Mouse (Mus musculus) liver, embryonic 12.5 days (tissue): ENCODE results near the gene H2-DMb1. TPM values are rescaled to one million over a fixed set of nuclear protein-coding genes. Genes with fewer than 3 reads are reported as not detected.

ENCODE experiments used
- ATAC-seq: fragments of 200-750 bp; cut with Nextera tagmentation; 2 replicates; pipeline ENCODE4 v1.8.0; 2017; ENCODE audit warnings: moderate number of reproducible peaks, mild to moderate bottlenecking, moderate library complexity
- H3K27ac ChIP-seq: fragments of 300-500 bp; sonication (generic); 2 replicates; pipeline ENCODE4 v1.5.1; 2016; ENCODE audit warnings: mild to moderate bottlenecking
- H3K27me3 ChIP-seq: fragments of 300-500 bp; sonication (generic); replicated peaks from 2 replicates; pipeline ENCODE4 v1.6.1; 2016; ENCODE audit warnings: mild to moderate bottlenecking, moderate library complexity
- H3K36me3 ChIP-seq: fragments of 300-500 bp; sonication (generic); 2 replicates; pipeline ENCODE4 v1.6.1; 2016; ENCODE audit warnings: mild to moderate bottlenecking, moderate library complexity
- H3K4me1 ChIP-seq: fragments of 300-500 bp; sonication (generic); 2 replicates; pipeline ENCODE4 v1.6.1; 2016
- H3K4me2 ChIP-seq: fragments of 300-500 bp; sonication (generic); 2 replicates; pipeline ENCODE4 v1.6.1; 2016; ENCODE audit warnings: mild to moderate bottlenecking, moderate library complexity
- H3K4me3 ChIP-seq: fragments of 300-500 bp; sonication (generic); 2 replicates; pipeline ENCODE4 v1.5.1; 2016; ENCODE audit warnings: mild to moderate bottlenecking, moderate library complexity
- H3K9ac ChIP-seq: fragments of 300-500 bp; sonication (generic); 2 replicates; pipeline ENCODE4 v1.6.1; 2016; ENCODE audit warnings: mild to moderate bottlenecking, moderate library complexity
- H3K9me3 ChIP-seq: fragments of 300-500 bp; sonication (generic); replicated peaks from 2 replicates; pipeline ENCODE4 v1.6.1; 2016; ENCODE audit warnings: mild to moderate bottlenecking, moderate library complexity
- WGBS: fragments of 180-500 bp; shearing (Covaris S2); methylation state at CpG from one replicate; pipeline ENCODE4 v1.1.7; 2016; ENCODE audit not compliant: insufficient replicate concordance; 5-methylcytosine and 5-hydroxymethylcytosine counted together
- polyA plus RNA-seq: library from polyadenylated mRNA; unstranded; fragments of >200 nt; fragmentation: Nextera tagmentation; extraction: Ambion mirVana; gene quantifications from 2 replicates; pipeline ENCODE4 v1.2.1, GENCODE M21; 2016

Gene H2-DMb1
- polyA plus RNA-seq, 1 experiment from 2014 or later, result 0.21 TPM

GRCm38 (mm10) chr17:34124649-34125048 lies 28.2 kb upstream of the H2-DMb1 start:
- Histone ChIP-seq H3K27ac (peak overlapping the region; percentile 30; the same call in 1 of the 2 replicates), H3K27me3 (peaks cover 18% of the 10 kb centered on the region), H3K4me2 (peak overlapping the region; percentile 31), H3K4me1 (peaks cover 81% of the 10 kb centered on the region), H3K4me3 (no peak overlapping the region), H3K36me3 (no peaks in the 10 kb centered on the region), H3K9me3 (no peaks in the 10 kb centered on the region), H3K9ac (no peak overlapping the region)
- WGBS, result 34% methylated on average over 6 of the region's 6 CpGs
- ATAC-seq, result no peak

- Histone ChIP-seq H3K4me1 (peaks cover 68% of the 10 kb centered on the region), H3K4me3 (no peak overlapping the region), H3K9ac (0 out of 2 replicates have a peak overlapping the region, but pooled peaks have one; percentile 25), H3K27ac (peak overlapping the region; percentile 24; the same call in 1 of the 2 replicates), H3K27me3 (peaks cover 40% of the 10 kb centered on the region), H3K4me2 (no peak overlapping the region), H3K9me3 (no peaks in the 10 kb centered on the region), H3K36me3 (no peaks in the 10 kb centered on the region)
- WGBS, result 65% methylated on average over 9 of the region's 9 CpGs
- no peak for ATAC-seq
These were observed 25.9 kb upstream of the H2-DMb1 start for GRCm38 (mm10) chr17:34126826-34127420.

GRCm38 (mm10) chr17:34127475-34127874 lies 25.4 kb upstream of the H2-DMb1 start:
- peaks cover 67% of the 10 kb centered on the region for H3K4me1 ChIP-seq
- no peak overlapping the region for H3K27ac ChIP-seq
- peak overlapping the region; percentile 25; the same call in 1 of the 2 replicates for H3K9ac ChIP-seq
- WGBS, result 10% methylated on average over 6 of the region's 6 CpGs
- peak overlapping the region; percentile 13; the same call in 1 of the 2 replicates for H3K4me2 ChIP-seq
- no peak overlapping the region for H3K4me3 ChIP-seq
- ATAC-seq, result peak; percentile 50; the same call in 1 of the 2 replicates
- peaks cover 40% of the 10 kb centered on the region for H3K27me3 ChIP-seq
- H3K9me3 ChIP-seq, result no peaks in the 10 kb centered on the region
- no peaks in the 10 kb centered on the region for H3K36me3 ChIP-seq

- peak overlapping the region; percentile 24 for H3K4me2 ChIP-seq
- peaks cover 59% of the 10 kb centered on the region for H3K4me1 ChIP-seq
- WGBS, result 26% methylated on average over 13 of the region's 13 CpGs
- no peak overlapping the region for H3K4me3 ChIP-seq
- H3K27me3 ChIP-seq, result peaks cover 40% of the 10 kb centered on the region
- H3K9ac ChIP-seq, result no peak overlapping the region
- H3K36me3 ChIP-seq, result no peaks in the 10 kb centered on the region
- no peaks in the 10 kb centered on the region for H3K9me3 ChIP-seq
- H3K27ac ChIP-seq, result no peak overlapping the region
- no peak for ATAC-seq
These were observed 24.5 kb upstream of the H2-DMb1 start for GRCm38 (mm10) chr17:34128264-34128937.

GRCm38 (mm10) chr17:34128944-34129791 lies 23.7 kb upstream of the H2-DMb1 start:
- ATAC-seq, result no peak
- no peaks in the 10 kb centered on the region for H3K36me3 ChIP-seq
- H3K4me3 ChIP-seq, result no peak overlapping the region
- WGBS, result 16% methylated on average over 18 of the region's 18 CpGs
- H3K27ac ChIP-seq, result no peak overlapping the region
- peaks cover 51% of the 10 kb centered on the region for H3K4me1 ChIP-seq
- no peaks in the 10 kb centered on the region for H3K9me3 ChIP-seq
- no peak overlapping the region for H3K9ac ChIP-seq
- peaks cover 40% of the 10 kb centered on the region for H3K27me3 ChIP-seq
- H3K4me2 ChIP-seq, result peak overlapping the region; percentile 24

GRCm38 (mm10) chr17:34130073-34130947 lies 22.6 kb upstream of the H2-DMb1 start:
- WGBS, result 61% methylated on average over 19 of the region's 19 CpGs
- ATAC-seq, result no peak
- Histone ChIP-seq H3K27me3 (peaks cover 40% of the 10 kb centered on the region), H3K9ac (no peak overlapping the region), H3K9me3 (no peaks in the 10 kb centered on the region), H3K4me1 (peaks cover 41% of the 10 kb centered on the region), H3K27ac (no peak overlapping the region), H3K4me2 (no peak overlapping the region), H3K36me3 (no peaks in the 10 kb centered on the region), H3K4me3 (no peak overlapping the region)

- no peak for ATAC-seq
- H3K27ac ChIP-seq, result no peak overlapping the region
- 71% methylated on average over 7 of the region's 7 CpGs for WGBS
- no peak overlapping the region for H3K4me3 ChIP-seq
- H3K9me3 ChIP-seq, result no peaks in the 10 kb centered on the region
- H3K4me1 ChIP-seq, result peaks cover 36% of the 10 kb centered on the region
- H3K36me3 ChIP-seq, result no peaks in the 10 kb centered on the region
- no peak overlapping the region for H3K9ac ChIP-seq
- H3K27me3 ChIP-seq, result peaks cover 53% of the 10 kb centered on the region
- no peak overlapping the region for H3K4me2 ChIP-seq
These were observed 21.0 kb upstream of the H2-DMb1 start for GRCm38 (mm10) chr17:34131911-34132310.

GRCm38 (mm10) chr17:34133289-34133688 lies 19.6 kb upstream of the H2-DMb1 start:
- 64% methylated on average over 11 of the region's 11 CpGs for WGBS
- Histone ChIP-seq H3K9ac (no peak overlapping the region), H3K27ac (no peak overlapping the region), H3K4me1 (peaks cover 22% of the 10 kb centered on the region), H3K9me3 (no peaks in the 10 kb centered on the region), H3K36me3 (no peaks in the 10 kb centered on the region), H3K4me2 (no peak overlapping the region), H3K4me3 (no peak overlapping the region), H3K27me3 (peaks cover 63% of the 10 kb centered on the region)
- ATAC-seq, result no peak

GRCm38 (mm10) chr17:34134451-34134850 lies 18.4 kb upstream of the H2-DMb1 start:
- no peak overlapping the region for H3K9ac ChIP-seq
- H3K9me3 ChIP-seq, result no peaks in the 10 kb centered on the region
- no peak for ATAC-seq
- no peak overlapping the region for H3K27ac ChIP-seq
- H3K36me3 ChIP-seq, result no peaks in the 10 kb centered on the region
- H3K4me3 ChIP-seq, result no peak overlapping the region
- H3K4me1 ChIP-seq, result peaks cover 13% of the 10 kb centered on the region
- H3K4me2 ChIP-seq, result no peak overlapping the region
- WGBS, result 74% methylated on average over 3 of the region's 3 CpGs
- peaks cover 63% of the 10 kb centered on the region for H3K27me3 ChIP-seq

GRCm38 (mm10) chr17:34135297-34136224 lies 17.3 kb upstream of the H2-DMb1 start:
- H3K36me3 ChIP-seq, result no peaks in the 10 kb centered on the region
- H3K27me3 ChIP-seq, result peaks cover 63% of the 10 kb centered on the region
- peak; percentile 89 for ATAC-seq
- 7% methylated on average over 31 of the region's 31 CpGs for WGBS
- H3K9me3 ChIP-seq, result no peaks in the 10 kb centered on the region
- peaks cover 22% of the 10 kb centered on the region for H3K4me1 ChIP-seq
- peak overlapping the region; percentile 37; the same call in 1 of the 2 replicates for H3K9ac ChIP-seq
- H3K4me3 ChIP-seq, result peak overlapping the region; percentile 35
- H3K27ac ChIP-seq, result no peak overlapping the region
- H3K4me2 ChIP-seq, result peak overlapping the region; percentile 65
